Mouse (Mus musculus) heart, embryonic 13.5 days (tissue): ENCODE measurements at regions not wholly inside any gene's neighbourhood (a gene's known extent, or its start where the extent isn't known, plus 50 kb on each side); places are given as distances from the start of the nearest gene placed in this dataset.

Experiments
- ATAC-seq: fragments of 200-750 bp; cut with Nextera tagmentation; 2 replicates; pipeline ENCODE4 v1.8.0; 2017; ENCODE audit warnings: moderate TSS enrichment; ENCODE audit not compliant: insufficient number of reproducible peaks, low FRiP score, low TSS enrichment; ENCODE audit errors: extremely low read depth
- H3K27ac ChIP-seq: fragments of 300-500 bp; sonication (generic); replicated peaks from 2 replicates; pipeline ENCODE4 v1.5.1; 2015; ENCODE audit warnings: moderate library complexity, mild to moderate bottlenecking, inconsistent platforms
- H3K27me3 ChIP-seq: fragments of 300-500 bp; sonication (generic); replicated peaks from 2 replicates; pipeline ENCODE4 v1.6.1; 2015; ENCODE audit warnings: mild to moderate bottlenecking, inconsistent platforms
- H3K36me3 ChIP-seq: fragments of 300-500 bp; sonication (generic); 2 replicates; pipeline ENCODE4 v1.6.1; 2015; ENCODE audit warnings: mild to moderate bottlenecking, inconsistent platforms
- H3K4me1 ChIP-seq: fragments of 300-500 bp; sonication (generic); 2 replicates; pipeline ENCODE4 v1.6.1; 2015; ENCODE audit warnings: inconsistent platforms
- H3K4me2 ChIP-seq: fragments of 300-500 bp; sonication (generic); 2 replicates; pipeline ENCODE4 v1.6.1; 2015; ENCODE audit warnings: inconsistent platforms, mild to moderate bottlenecking, moderate library complexity
- H3K4me3 ChIP-seq: fragments of 300-500 bp; sonication (generic); 2 replicates; pipeline ENCODE4 v1.5.1; 2015; ENCODE audit warnings: moderate library complexity, mild to moderate bottlenecking, inconsistent platforms
- H3K9ac ChIP-seq: fragments of 300-500 bp; sonication (generic); 2 replicates; pipeline ENCODE4 v1.6.1; 2015; ENCODE audit warnings: inconsistent platforms, mild to moderate bottlenecking, moderate library complexity
- H3K9me3 ChIP-seq: fragments of 300-500 bp; sonication (generic); 2 replicates; pipeline ENCODE4 v1.6.1; 2016; ENCODE audit warnings: inconsistent platforms
- WGBS: fragments of 180-500 bp; shearing (Covaris S2); methylation state at CpG from one replicate; pipeline ENCODE4 v1.1.7; 2015; ENCODE audit warnings: mixed read lengths; 5-methylcytosine and 5-hydroxymethylcytosine counted together

GRCm38 (mm10) chr10:37861001-37861400 lies 722.3 kb upstream of the Marcks start:
- WGBS = 62% methylated on average over 4 of the region's 4 CpGs
- H3K4me1 ChIP-seq = 0 out of 2 replicates have a peak, but pooled peaks cover 3% of the 10 kb centered on the region
- no peaks in the 10 kb centered on the region for H3K36me3 ChIP-seq
- H3K9ac ChIP-seq = no peak overlapping the region
- H3K9me3 ChIP-seq = no peaks in the 10 kb centered on the region
- H3K27me3 ChIP-seq = no peaks in the 10 kb centered on the region
- no peak for ATAC-seq
- H3K27ac ChIP-seq = peak overlapping the region; percentile 64
- H3K4me2 ChIP-seq = no peak overlapping the region
- no peak overlapping the region for H3K4me3 ChIP-seq

DNA sequence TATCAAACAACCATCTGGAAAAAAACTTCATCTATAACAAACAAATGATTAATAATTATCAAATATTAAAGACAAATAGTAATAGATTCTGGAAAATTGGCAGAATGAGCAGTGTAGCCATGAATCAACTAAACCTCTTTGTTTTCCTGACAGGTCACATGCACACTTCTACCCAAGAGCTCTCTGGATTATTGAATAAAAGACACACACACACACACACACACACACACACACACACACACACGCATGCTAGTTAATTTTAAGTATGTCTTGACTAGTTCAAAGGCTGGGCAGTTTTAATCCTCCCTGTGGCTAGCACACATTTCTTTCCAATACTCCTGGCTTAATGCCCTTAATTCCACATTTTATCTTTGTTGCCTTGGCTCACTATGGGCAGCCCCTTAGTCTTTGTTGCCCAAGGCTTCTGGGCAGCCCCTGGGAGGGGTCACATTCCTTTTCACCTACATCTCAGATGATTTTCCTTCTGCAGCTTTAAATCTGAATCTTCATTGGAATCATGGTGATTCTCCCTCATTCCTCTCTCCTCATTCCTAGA lies 710.6 kb upstream of the Marcks start:
- Histone ChIP-seq H3K9me3 (peaks cover 9% of the 10 kb centered on the region), H3K36me3 (no peaks in the 10 kb centered on the region), H3K4me3 (no peak overlapping the region), H3K4me1 (no peaks in the 10 kb centered on the region), H3K27ac (no peak overlapping the region), H3K9ac (no peak overlapping the region), H3K4me2 (no peak overlapping the region), H3K27me3 (no peaks in the 10 kb centered on the region)
- WGBS = 71% methylated on average over 1 of the region's 1 CpGs
- ATAC-seq = no peak

DNA sequence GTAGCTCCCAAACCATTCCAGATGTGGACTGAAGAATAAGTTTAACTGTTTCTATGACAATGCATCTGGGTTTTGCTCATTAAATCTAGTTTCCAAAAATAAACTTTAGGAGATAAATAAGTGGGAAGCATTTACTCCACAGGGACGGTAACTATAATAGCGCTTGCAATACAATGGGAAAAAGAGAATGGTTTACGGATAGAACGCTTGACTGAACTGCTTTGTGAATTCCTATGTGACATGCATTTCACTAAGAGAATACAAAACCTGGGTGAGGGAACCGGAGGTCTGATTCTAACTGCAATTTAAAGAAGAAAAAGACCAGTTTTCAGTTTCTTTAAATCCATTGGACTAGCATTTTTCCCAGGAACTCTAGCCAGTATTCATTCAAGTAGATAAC lies 704.1 kb upstream of the Marcks start:
- no peaks in the 10 kb centered on the region; the same call in 1 of the 2 replicates for H3K4me1 ChIP-seq
- ATAC-seq = no peak
- H3K4me3 ChIP-seq = no peak overlapping the region

GRCm38 (mm10) chr10:37841842-37842241 lies 703.1 kb upstream of the Marcks start:
- 35% methylated on average over 2 of the region's 2 CpGs for WGBS
- H3K4me3 ChIP-seq = no peak overlapping the region
- no peak for ATAC-seq

More for the DNA sequence above, 704.1 kb upstream of the Marcks start:
- Histone ChIP-seq H3K9me3 (no peaks in the 10 kb centered on the region), H3K27me3 (no peaks in the 10 kb centered on the region), H3K27ac (no peak overlapping the region), H3K36me3 (no peaks in the 10 kb centered on the region), H3K4me2 (no peak overlapping the region), H3K9ac (no peak overlapping the region)
- 65% methylated on average over 5 of the region's 5 CpGs for WGBS

DNA sequence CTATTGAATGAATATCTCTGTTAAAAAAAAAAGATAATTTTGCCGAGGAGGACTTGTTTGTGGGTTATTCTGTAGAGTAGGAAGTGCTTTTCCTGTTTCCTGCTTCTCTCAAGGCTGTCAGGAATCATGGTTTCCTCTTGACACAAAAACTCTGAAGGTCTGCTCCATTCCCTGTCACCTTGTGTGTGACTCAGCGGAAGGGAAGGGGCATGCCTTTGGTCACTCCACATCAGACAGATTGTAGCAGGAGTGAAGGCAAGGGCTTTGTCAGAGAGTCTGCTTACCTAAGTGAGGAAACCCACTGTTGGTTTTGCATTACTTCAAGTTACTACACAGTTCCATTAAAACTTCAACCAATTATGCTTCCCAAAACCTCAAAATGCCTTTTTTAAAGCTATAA lies 699.0 kb upstream of the Marcks start:
- H3K4me2 ChIP-seq = no peak overlapping the region
- no peaks in the 10 kb centered on the region for H3K27me3 ChIP-seq
- H3K4me3 ChIP-seq = no peak overlapping the region
- 0 out of 2 replicates have a peak overlapping the region, but pooled peaks have one; percentile 24 for H3K27ac ChIP-seq
- no peaks in the 10 kb centered on the region; the same call in 1 of the 2 replicates for H3K4me1 ChIP-seq
- no peaks in the 10 kb centered on the region for H3K9me3 ChIP-seq
- ATAC-seq = no peak
- H3K9ac ChIP-seq = no peak overlapping the region
- no peaks in the 10 kb centered on the region for H3K36me3 ChIP-seq
- 46% methylated on average over 2 of the region's 2 CpGs for WGBS

More at GRCm38 (mm10) chr10:37841842-37842241, 703.1 kb upstream of the Marcks start:
- Histone ChIP-seq H3K9me3 (no peaks in the 10 kb centered on the region), H3K9ac (no peak overlapping the region), H3K4me1 (no peaks in the 10 kb centered on the region; the same call in 1 of the 2 replicates), H3K27ac (no peak overlapping the region), H3K4me2 (no peak overlapping the region), H3K27me3 (no peaks in the 10 kb centered on the region), H3K36me3 (no peaks in the 10 kb centered on the region)

GRCm38 (mm10) chr10:37813026-37813425 lies 674.3 kb upstream of the Marcks start:
- no peak overlapping the region for H3K27ac ChIP-seq
- no peaks in the 10 kb centered on the region for H3K9me3 ChIP-seq
- H3K4me1 ChIP-seq = peaks cover 9% of the 10 kb centered on the region; the same call in 1 of the 2 replicates
- ATAC-seq = no peak
- H3K36me3 ChIP-seq = no peaks in the 10 kb centered on the region
- H3K9ac ChIP-seq = no peak overlapping the region
- no peaks in the 10 kb centered on the region for H3K27me3 ChIP-seq
- H3K4me2 ChIP-seq = no peak overlapping the region
- 83% methylated on average over 2 of the region's 2 CpGs for whole genome bisulfite sequencing
- no peak overlapping the region for H3K4me3 ChIP-seq

DNA sequence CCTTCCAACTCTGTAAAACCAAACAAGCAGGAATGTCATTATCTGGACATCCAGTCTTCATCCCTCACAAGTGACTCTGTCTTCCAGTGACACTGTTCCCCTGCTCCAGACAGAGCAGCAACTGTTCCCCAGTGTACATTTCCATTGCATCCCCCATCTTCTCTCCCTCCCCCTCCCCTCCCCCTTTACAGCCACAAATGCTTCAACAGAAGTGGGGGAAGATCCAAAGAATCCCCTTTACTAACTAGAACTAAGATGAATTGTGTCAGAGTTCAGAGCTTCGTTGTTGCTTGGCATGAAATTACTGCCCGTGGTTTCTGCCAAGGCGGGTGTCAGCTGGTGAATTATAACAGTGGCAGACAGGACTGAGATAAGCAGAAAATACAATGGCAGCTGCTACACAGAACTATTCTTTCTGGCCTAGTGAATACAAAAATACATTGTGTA lies 673.7 kb upstream of the Marcks start:
- H3K4me1 ChIP-seq = peaks cover 9% of the 10 kb centered on the region; the same call in 1 of the 2 replicates
- no peaks in the 10 kb centered on the region for H3K27me3 ChIP-seq
- 34% methylated on average over 3 of the region's 3 CpGs for WGBS
- no peak for ATAC-seq
- no peaks in the 10 kb centered on the region for H3K36me3 ChIP-seq
- no peak overlapping the region for H3K4me2 ChIP-seq
- no peak overlapping the region for H3K4me3 ChIP-seq
- H3K9me3 ChIP-seq = no peaks in the 10 kb centered on the region
- no peak overlapping the region for H3K27ac ChIP-seq
- H3K9ac ChIP-seq = no peak overlapping the region

GRCm38 (mm10) chr10:37811789-37812188 lies 673.1 kb upstream of the Marcks start:
- Histone ChIP-seq H3K9me3 (no peaks in the 10 kb centered on the region), H3K4me3 (no peak overlapping the region), H3K4me1 (peaks cover 9% of the 10 kb centered on the region; the same call in 1 of the 2 replicates), H3K4me2 (no peak overlapping the region), H3K27ac (no peak overlapping the region), H3K27me3 (no peaks in the 10 kb centered on the region), H3K9ac (no peak overlapping the region), H3K36me3 (no peaks in the 10 kb centered on the region)
- no peak for ATAC-seq
- WGBS = 73% methylated on average over 5 of the region's 5 CpGs

- WGBS = 66% methylated on average over 4 of the region's 4 CpGs
- no peak overlapping the region for H3K27ac ChIP-seq
Measured at GRCm38 (mm10) chr10:37803225-37803805, 664.6 kb upstream of the Marcks start.

GRCm38 (mm10) chr10:37799397-37799796 lies 660.7 kb upstream of the Marcks start:
- Histone ChIP-seq H3K36me3 (no peaks in the 10 kb centered on the region), H3K4me3 (no peak overlapping the region), H3K9ac (no peak overlapping the region), H3K4me1 (peaks cover 4% of the 10 kb centered on the region; the same call in 1 of the 2 replicates), H3K27ac (no peak overlapping the region), H3K4me2 (no peak overlapping the region), H3K9me3 (no peaks in the 10 kb centered on the region), H3K27me3 (no peaks in the 10 kb centered on the region)
- WGBS = 74% methylated on average over 2 of the region's 2 CpGs
- no peak for ATAC-seq

More at GRCm38 (mm10) chr10:37803225-37803805, 664.6 kb upstream of the Marcks start:
- Histone ChIP-seq H3K9me3 (no peaks in the 10 kb centered on the region), H3K4me3 (no peak overlapping the region), H3K27me3 (no peaks in the 10 kb centered on the region), H3K4me1 (no peaks in the 10 kb centered on the region), H3K4me2 (no peak overlapping the region), H3K36me3 (no peaks in the 10 kb centered on the region), H3K9ac (no peak overlapping the region)
- no peak for ATAC-seq

DNA sequence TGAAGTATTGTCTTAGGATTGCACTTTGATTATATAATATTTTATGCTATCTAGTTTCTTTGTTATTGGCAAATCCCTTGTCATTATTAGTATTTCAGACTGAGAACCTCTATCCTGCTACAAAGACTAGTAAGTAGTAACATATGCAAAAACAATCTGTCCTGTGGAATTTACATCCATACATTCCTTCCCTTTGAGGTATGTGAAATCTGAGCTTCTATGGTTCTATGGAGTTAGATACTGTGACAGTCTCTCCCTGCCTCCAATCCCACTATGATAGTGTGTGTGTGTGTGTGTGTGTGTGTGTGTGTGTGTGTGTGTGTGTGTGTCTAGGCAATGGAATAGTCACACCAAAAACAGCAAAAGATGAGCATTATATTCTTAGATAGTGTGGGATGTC lies 659.6 kb upstream of the Marcks start:
- H3K27ac ChIP-seq = no peak overlapping the region
- H3K27me3 ChIP-seq = no peaks in the 10 kb centered on the region
- peaks cover 9% of the 10 kb centered on the region; the same call in 1 of the 2 replicates for H3K4me1 ChIP-seq
- no peaks in the 10 kb centered on the region for H3K9me3 ChIP-seq
- no peak for ATAC-seq
- H3K9ac ChIP-seq = no peak overlapping the region
- H3K36me3 ChIP-seq = no peaks in the 10 kb centered on the region
- H3K4me3 ChIP-seq = no peak overlapping the region
- H3K4me2 ChIP-seq = no peak overlapping the region

DNA sequence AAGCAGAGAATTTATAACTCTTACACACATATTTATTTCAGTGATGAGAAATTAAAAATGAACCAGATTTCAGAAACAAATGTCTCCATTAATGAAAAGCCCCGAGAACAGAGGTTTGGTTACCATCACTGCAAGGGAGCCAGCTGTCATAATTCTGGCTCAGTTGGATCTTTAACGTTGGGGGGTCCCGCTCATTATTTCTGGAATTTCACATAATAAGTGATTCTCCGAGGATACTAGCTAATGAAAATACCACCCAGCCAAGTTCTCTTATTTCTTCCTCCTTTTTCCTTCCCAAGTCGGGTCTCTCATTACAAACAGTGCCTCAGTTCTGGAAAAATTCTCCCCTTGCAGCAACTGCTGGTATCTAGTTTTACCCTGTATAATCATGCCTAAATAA lies 659.0 kb upstream of the Marcks start:
- no peak overlapping the region for H3K4me3 ChIP-seq
- H3K27me3 ChIP-seq = no peaks in the 10 kb centered on the region
- ATAC-seq = no peak
- H3K9ac ChIP-seq = no peak overlapping the region
- 67% methylated on average over 5 of the region's 5 CpGs for WGBS
- H3K9me3 ChIP-seq = no peaks in the 10 kb centered on the region
- H3K4me2 ChIP-seq = no peak overlapping the region
- H3K27ac ChIP-seq = no peak overlapping the region
- no peaks in the 10 kb centered on the region for H3K36me3 ChIP-seq
- H3K4me1 ChIP-seq = peaks cover 9% of the 10 kb centered on the region; the same call in 1 of the 2 replicates
